11 mouse cellular contexts compared by ENCODE assay signal in genomic region chr7:65359774-65360173, GRCm38 (mm10).
A peak's percentile ranks its signal among the peaks of the same experiment; 100 is the strongest.
DNase-seq lines count a peak whose midpoint lies in the region; ATAC-seq and TF ChIP-seq lines count a peak whose summit lies in the region.
"Had no signal": no experiment of that assay in that cellular context is flagged by ENCODE, and none has a peak within 500 bp of the region (broad histone marks: within the 10 kb centered on the region; RNA-seq: fewer than 3 reads in every experiment).

No protein-coding gene starts in this region.

- no peaks in the 10 kb centered on the region for H3K36me3 ChIP-seq in stomach, embryonic 15.5 days
- no peaks in the 10 kb centered on the region for H3K36me3 ChIP-seq in forebrain, embryonic 15.5 days
- H3K36me3 ChIP-seq: limb, embryonic 12.5 days had no signal

- H3K4me3 ChIP-seq in layer of hippocampus, adult 2 months, result no peak overlapping the region
- no peak overlapping the region for H3K4me3 ChIP-seq in stomach, embryonic 15.5 days (replicated peaks)
- no peak overlapping the region for H3K4me3 ChIP-seq in forebrain, embryonic 15.5 days
- H3K4me3 ChIP-seq: limb, embryonic 12.5 days had no signal

- H3K27ac ChIP-seq in layer of hippocampus, adult 2 months, result peak overlapping the region; percentile 80; the same call in 1 of the 2 replicates
- peak overlapping the region; percentile 41; the same call in 1 of the 2 replicates for H3K27ac ChIP-seq in stomach, embryonic 15.5 days
- H3K27ac ChIP-seq in forebrain, embryonic 15.5 days (replicated peaks), result no peak overlapping the region
- H3K27ac ChIP-seq: macrophage had no signal

- no peak for TF ChIP-seq CTCF in layer of hippocampus, adult 2 months (conservative IDR thresholded peaks at IDR 0.05)

- no peaks in the 10 kb centered on the region for H3K27me3 ChIP-seq in stomach, embryonic 15.5 days (replicated peaks)
- H3K27me3 ChIP-seq in forebrain, embryonic 15.5 days, result no peaks in the 10 kb centered on the region
- H3K27me3 ChIP-seq: limb, embryonic 12.5 days had no signal

- no peak overlapping the region for H3K4me2 ChIP-seq in stomach, embryonic 15.5 days
- H3K4me2 ChIP-seq in forebrain, embryonic 15.5 days (replicated peaks), result no peak overlapping the region
- H3K4me2 ChIP-seq: limb, embryonic 12.5 days had no signal

- H3K9me3 ChIP-seq in stomach, embryonic 15.5 days, result no peaks in the 10 kb centered on the region
- no peaks in the 10 kb centered on the region for H3K9me3 ChIP-seq in forebrain, embryonic 15.5 days
- H3K9me3 ChIP-seq: limb, embryonic 12.5 days had no signal

- 56% methylated on average over 8 of the region's 8 CpGs for WGBS in stomach, embryonic 15.5 days
- 79% methylated on average over 8 of the region's 8 CpGs for WGBS in forebrain, embryonic 15.5 days

- DNase-seq in adrenal gland, adult 2 months, result peak; percentile 19
- no peak for DNase-seq in adrenal gland, adult 18-20 months (ENCODE audit: low spot score in 2 of 2)
- no peak for DNase-seq in layer of hippocampus, adult 2 months (ENCODE audit: low spot score in 2 of 2)
- no peak for DNase-seq in layer of hippocampus, postnatal 10 days (ENCODE audit: low spot score in 2 of 2)
- DNase-seq in gonadal fat pad, adult 2 months (ENCODE audit: low read depth), result peak; percentile 65
- DNase-seq in Muller cell, postnatal 12 days (ENCODE audit: inconsistent ontology term), result no peak

- peaks cover 17% of the 10 kb centered on the region for H3K4me1 ChIP-seq in stomach, embryonic 15.5 days
- H3K4me1 ChIP-seq in forebrain, embryonic 15.5 days, result peaks cover 24% of the 10 kb centered on the region

- H3K9ac ChIP-seq in stomach, embryonic 15.5 days, result no peak overlapping the region
- H3K9ac ChIP-seq in forebrain, embryonic 15.5 days (replicated peaks), result no peak overlapping the region
- H3K9ac ChIP-seq: limb, embryonic 12.5 days had no signal

- ATAC-seq in stomach, embryonic 15.5 days (ENCODE audit: insufficient read depth, low FRiP score, low read depth), result 0 out of 2 replicates have a peak, but pooled peaks have one; percentile 18
- no peak for ATAC-seq in forebrain, embryonic 15.5 days (replicated peaks)
- ATAC-seq: forebrain, embryonic 16.5 days had no signal

Comparison
In these comparisons a context has a peak if more than half of its experiments do, and no peak if none do; other contexts are left out.
1. DNase-seq: peak in adrenal gland, adult 2 months (single experiment) and gonadal fat pad, adult 2 months (single experiment); none in adrenal gland, adult 18-20 months (0 of 2), layer of hippocampus, adult 2 months (0 of 2), layer of hippocampus, postnatal 10 days (0 of 2) and Muller cell, postnatal 12 days (single experiment).